Mouse (Mus musculus): Measurements from ENCODE around the gene Cdca8. TPM values are rescaled to one million over a fixed set of nuclear protein-coding genes. Genes with fewer than 3 reads are reported as not detected.

Gene Cdca8
- 16.3 and 16.6 TPM in 2 replicates for polyA plus RNA-seq (2012; rRNA removed)

GRCm38 (mm10) chr4:124939211-124939610 is at the start of gene Cdca8:
Gene Cdca8, minus strand, starts transcription at chr4:124939311.

GRCm38 (mm10) chr4:124985671-124986602 is 46.8 kb upstream of the Cdca8 start, which contains the start of gene Rspo1:
Gene Rspo1, plus strand, starts transcription at chr4:124986430.

GRCm38 (mm10) chr4:124936613-124937471 is 2.3 kb downstream of the Cdca8 start, which contains the start of gene 9930104L06Rik:
Gene 9930104L06Rik, plus strand, starts transcription at chr4:124937048.

GRCm38 (mm10) chr4:124880599-124880998 is 58.5 kb downstream of the Cdca8 start, which contains the start of gene Epha10:
Gene Epha10, plus strand, starts transcription at chr4:124880899.

Other genes with a start within 250 kb of the Cdca8 start
- 4.1 and 5.3 TPM in 2 replicates for gene Utp11, start 245.7 kb downstream of the Cdca8 start, polyA plus RNA-seq (2012; rRNA removed)
- gene Fhl3, start 238.6 kb downstream of the Cdca8 start, polyA plus RNA-seq (2012; rRNA removed): 12.4 and 13.7 TPM in 2 replicates
- gene Sf3a3, start 224.5 kb downstream of the Cdca8 start, polyA plus RNA-seq (2012; rRNA removed): 7.4 and 8.9 TPM in 2 replicates
- 15.3 and 17.7 TPM in 2 replicates for gene Inpp5b, start 197.5 kb downstream of the Cdca8 start, polyA plus RNA-seq (2012; rRNA removed)
- 7.2 and 8.0 TPM in 2 replicates for gene Mtf1, start 137.2 kb downstream of the Cdca8 start, polyA plus RNA-seq (2012; rRNA removed)
- 35.8 and 36.2 TPM in 2 replicates for gene Yrdc, start 88.6 kb downstream of the Cdca8 start, polyA plus RNA-seq (2012; rRNA removed)
- gene 1110065P20Rik, start 88.1 kb downstream of the Cdca8 start, polyA plus RNA-seq (2012; rRNA removed): 51.9 and 63.5 TPM in 2 replicates
- 0.57 and 0.60 TPM in 2 replicates for gene Maneal, start 77.1 kb downstream of the Cdca8 start, polyA plus RNA-seq (2012; rRNA removed)
- gene Epha10, start 58.4 kb downstream of the Cdca8 start, polyA plus RNA-seq (2012; rRNA removed): 0.06 TPM in 1 of 2 replicates, not detected in the other
- 9.9 and 11.3 TPM in 2 replicates for gene 9930104L06Rik, start 2.3 kb downstream of the Cdca8 start, polyA plus RNA-seq (2012; rRNA removed)
- gene Rspo1, start 47.1 kb upstream of the Cdca8 start, polyA plus RNA-seq (2012; rRNA removed): 3.4 and 4.2 TPM in 2 replicates
- 8.3 and 9.2 TPM in 2 replicates for gene Gnl2, start 77.3 kb upstream of the Cdca8 start, polyA plus RNA-seq (2012; rRNA removed)
- 0.05 and 0.09 TPM in 2 replicates for gene Dnali1, start 126.4 kb upstream of the Cdca8 start, polyA plus RNA-seq (2012; rRNA removed)
- gene Snip1, start 127.4 kb upstream of the Cdca8 start, polyA plus RNA-seq (2012; rRNA removed): 7.1 and 8.4 TPM in 2 replicates
- 8.8 and 9.2 TPM in 2 replicates for gene Meaf6, start 145.8 kb upstream of the Cdca8 start, polyA plus RNA-seq (2012; rRNA removed)
- 21.1 and 21.5 TPM in 2 replicates for gene Zc3h12a, start 188.5 kb upstream of the Cdca8 start, polyA plus RNA-seq (2012; rRNA removed)

All from colon, adult 2 months (tissue).